Mouse (Mus musculus) kidney, adult 10 weeks (tissue): ENCODE results near the gene Klf13. TPM values are rescaled to one million over a fixed set of nuclear protein-coding genes. Genes with fewer than 3 reads are reported as not detected.

ENCODE experiments used
- polyA plus RNA-seq: library from polyadenylated mRNA; stranded (reverse); fragments of 350-450 nt; fragmentation: Illumina TruSeq; extraction: RNeasy Lipid Tissue Mini Kit (QIAGEN cat#74804); gene quantifications from one replicate; pipeline ENCODE4 v1.2.3, GENCODE M21; 2014; ENCODE audit warnings: low read depth, low replicate concordance

Klf13 gene
- polyA plus RNA-seq, result 7.7 TPM

DNA sequence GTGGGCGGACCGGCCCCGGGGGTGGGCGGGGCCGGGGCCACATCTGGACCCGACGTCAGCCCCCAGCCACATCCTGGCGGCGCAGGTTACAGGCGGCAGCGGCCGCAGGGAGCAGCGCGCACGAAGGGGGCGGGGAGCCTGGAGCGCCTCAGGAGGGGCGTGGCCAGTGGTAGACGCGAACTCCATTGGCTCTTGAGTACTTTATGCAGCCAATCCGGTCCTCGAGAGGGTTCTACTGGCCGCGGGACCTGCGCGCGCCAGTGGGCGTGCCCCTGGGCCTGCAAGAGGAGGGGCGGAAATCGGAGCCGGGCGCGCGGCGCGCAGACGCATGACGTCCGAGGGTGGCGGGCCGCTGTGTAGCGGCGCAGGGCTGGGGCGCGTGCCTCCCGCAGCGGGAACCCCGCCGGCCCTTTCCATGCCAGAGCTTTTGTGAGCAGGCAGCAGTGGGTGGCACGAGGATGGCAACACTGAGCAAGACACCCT lies at the start of gene Klf13:
Gene Klf13, minus strand, starts transcription at position 2 of the 483 bp plus-strand sequence.

DNA sequence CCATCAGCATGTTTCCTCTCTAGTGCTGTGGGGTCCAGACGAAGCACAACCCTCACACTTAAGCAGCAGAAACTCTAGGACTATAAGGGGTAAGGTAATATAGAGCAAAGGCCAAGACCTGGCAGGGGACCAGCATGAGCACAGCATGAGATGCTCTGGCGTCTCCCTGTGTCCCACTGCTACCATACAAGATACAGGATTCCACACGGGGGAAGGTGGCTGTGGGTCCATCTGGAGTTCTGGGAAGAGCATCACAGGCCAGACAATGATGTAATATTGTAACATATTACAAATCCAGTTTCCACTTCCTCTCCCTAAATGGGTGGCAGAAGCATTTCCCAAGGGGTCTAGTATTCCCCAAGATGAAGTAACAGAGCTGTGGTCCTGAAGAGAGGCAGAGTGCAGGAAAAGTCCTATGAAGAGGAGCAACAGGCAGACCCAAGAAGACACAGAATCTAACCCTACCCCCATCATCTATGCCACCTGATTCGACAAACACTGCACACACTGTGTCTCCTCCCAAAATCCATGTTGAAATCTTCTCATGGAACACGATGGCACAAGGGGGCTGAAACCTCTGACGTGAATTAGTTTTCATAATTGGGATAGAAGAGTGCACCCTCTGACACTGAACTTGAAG lies 22.3 kb downstream of the Klf13 start, which contains the start of gene E030018B13Rik:
Gene E030018B13Rik, plus strand, starts transcription at position 590 of the 640 bp plus-strand sequence.

Other genes with a start within 250 kb of the Klf13 start
- not detected for gene E030018B13Rik, start 22.1 kb downstream of the Klf13 start, polyA plus RNA-seq
- 0.24 TPM for gene Trpm1, start 214.9 kb upstream of the Klf13 start, polyA plus RNA-seq